Mouse (Mus musculus) thymus, adult 2 months (tissue): ENCODE results near the gene Sytl5. TPM values are rescaled to one million over a fixed set of nuclear protein-coding genes. Genes with fewer than 3 reads are reported as not detected.

Experiments used
- DNase-seq: peaks from one replicate; pipeline ENCODE4 v3.0.0; 2021
- H3K27ac ChIP-seq: fragments of 200-500 bp; 2 replicates; pipeline ENCODE4 v1.5.1; 2012; ENCODE audit warnings: low read length, control low read depth; ENCODE audit not compliant: control insufficient read depth, insufficient read depth
- H3K27me3 ChIP-seq: fragments of 200-500 bp; 2 replicates; pipeline ENCODE4 v1.6.1; 2012; ENCODE audit warnings: mild to moderate bottlenecking, low read length, moderate library complexity, mixed read lengths; ENCODE audit not compliant: control insufficient read depth, insufficient read depth
- H3K36me3 ChIP-seq: fragments of 200-500 bp; 2 replicates; pipeline ENCODE4 v1.6.1; 2012; ENCODE audit warnings: mild to moderate bottlenecking, low read length, moderate library complexity; ENCODE audit not compliant: control insufficient read depth, insufficient read depth
- H3K4me1 ChIP-seq: fragments of 200-500 bp; replicated peaks from 2 replicates; pipeline ENCODE4 v1.6.1; 2012; ENCODE audit warnings: low read length; ENCODE audit not compliant: control insufficient read depth, insufficient read depth
- H3K4me3 ChIP-seq: fragments of 200-500 bp; 2 replicates; pipeline ENCODE4 v1.5.1; 2012; ENCODE audit warnings: mild to moderate bottlenecking, low read length, control low read depth, moderate library complexity; ENCODE audit not compliant: control insufficient read depth, insufficient read depth
- CTCF ChIP-seq: fragments of 200-500 bp; IDR thresholded peaks from 2 replicates; pipeline ENCODE4 v1.5.1; 2012; ENCODE audit warnings: mild to moderate bottlenecking, control low read depth, low read length, moderate library complexity, borderline replicate concordance; ENCODE audit not compliant: control insufficient read depth, poor library complexity, insufficient read depth; ENCODE audit errors: extremely low read depth
- POLR2A ChIP-seq: fragments of 200-500 bp; IDR thresholded peaks from 2 replicates; pipeline ENCODE4 v1.6.1; 2012; ENCODE audit warnings: mild to moderate bottlenecking, low read length, control low read depth, moderate library complexity; ENCODE audit not compliant: control insufficient read depth, poor library complexity, insufficient read depth; ENCODE audit errors: extremely low read depth
- WGBS: fragments of 180-500 bp; shearing (Covaris S2); methylation state at CpG from one replicate; pipeline ENCODE4 v1.1.7; 2018; 5-methylcytosine and 5-hydroxymethylcytosine counted together
- polyA plus RNA-seq: library from polyadenylated mRNA; depleted of rRNA; stranded (reverse); fragments of >200 nt; gene quantifications from 2 replicates; pipeline ENCODE4 v1.2.3, GENCODE M21; 2012; rRNA removed

Sytl5 gene
- polyA plus RNA-seq: not detected in 2 replicates

DNA sequence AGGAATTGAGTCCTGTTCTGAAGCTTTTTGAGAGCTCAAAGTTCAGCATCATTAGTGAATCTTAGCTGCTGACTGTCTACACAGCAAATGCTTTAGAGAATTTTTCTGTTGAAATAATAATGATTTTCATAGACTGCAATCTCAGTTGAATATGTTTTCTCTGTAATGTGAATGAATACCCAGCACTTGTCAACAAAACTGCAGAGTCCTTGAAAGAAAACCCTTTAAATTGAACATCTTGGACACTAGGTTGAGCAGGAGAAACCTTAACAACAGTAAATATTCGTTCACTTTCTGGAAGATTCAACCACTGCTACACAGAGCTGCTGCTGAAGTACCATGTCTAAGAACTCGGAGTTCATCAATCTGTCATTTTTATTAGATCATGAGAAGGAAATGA lies at the start of gene Sytl5:
TSS of gene Sytl5 (plus strand) at position 301 of the 400 bp plus-strand sequence.
- Histone ChIP-seq H3K27ac (no peak within 1 kb of the TSS), H3K4me3 (no peak within 1 kb of the TSS), H3K4me1 (no peaks in the 10 kb centered on the region), H3K27me3 (no peaks in the 10 kb centered on the region), H3K36me3 (no peaks in the 10 kb centered on the region)
- TF ChIP-seq POLR2A (no peak), CTCF (no peak)
- WGBS: 72% methylated on average over 2 of the region's 2 CpGs
- no peak for DNase-seq

DNA sequence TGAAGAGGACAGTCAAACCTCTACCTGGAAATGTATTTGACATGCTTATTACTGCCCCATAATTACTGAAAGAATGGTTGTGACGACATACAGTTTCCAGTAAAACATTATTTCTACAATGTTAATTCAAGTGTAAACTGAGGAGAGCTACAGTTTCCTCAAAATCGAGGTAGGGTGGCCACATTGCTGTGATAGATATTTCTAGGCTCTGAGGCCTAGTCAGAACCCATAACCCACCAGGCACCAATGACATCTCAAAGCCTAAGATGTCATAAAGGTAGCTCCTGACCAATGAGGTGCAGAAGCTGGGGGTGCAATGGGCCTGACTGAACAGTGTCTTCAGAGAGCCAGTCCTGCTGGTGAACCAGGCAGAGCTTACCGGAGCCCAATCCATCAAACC lies 38.8 kb upstream of the Sytl5 start, which contains the start of gene Hypm:
TSS of gene Hypm (plus strand) at position 301 of the 400 bp plus-strand sequence.
- Histone ChIP-seq H3K4me3 (no peak within 1 kb of the TSS), H3K27ac (no peak within 1 kb of the TSS), H3K27me3 (no peaks in the 10 kb centered on the region), H3K36me3 (no peaks in the 10 kb centered on the region), H3K4me1 (no peaks in the 10 kb centered on the region)
- no peak for TF ChIP-seq CTCF
- no peak for TF ChIP-seq POLR2A
- DNase-seq: no peak
- 87% methylated on average over 3 of the region's 3 CpGs for WGBS

DNA sequence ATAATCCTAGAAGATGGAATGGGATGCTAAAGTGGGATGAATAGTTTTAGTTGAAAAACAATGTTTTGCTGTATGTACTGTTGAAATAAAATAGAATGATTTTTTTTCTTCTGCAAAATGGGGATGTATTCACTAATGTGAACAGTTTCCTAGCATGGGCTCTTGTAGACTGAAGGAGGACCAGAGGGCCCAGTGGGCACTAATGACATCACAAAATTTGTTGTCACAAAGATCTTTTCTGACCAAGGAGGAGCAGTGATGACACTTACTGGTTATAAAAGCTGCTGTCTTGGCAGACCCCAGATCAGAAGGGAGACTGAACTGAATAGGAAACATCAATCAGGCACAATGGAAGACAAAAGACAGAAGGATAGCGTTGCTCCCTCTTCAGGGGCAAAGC lies 36.0 kb upstream of the Sytl5 start, which contains the start of gene H2al3:
TSS of gene H2al3 (plus strand) at position 301 of the 400 bp plus-strand sequence.
- no peaks in the 10 kb centered on the region for H3K27me3 ChIP-seq
- no peaks in the 10 kb centered on the region for H3K4me1 ChIP-seq
- no peak within 1 kb of the TSS for H3K4me3 ChIP-seq
- no peaks in the 10 kb centered on the region for H3K36me3 ChIP-seq
- no peak for DNase-seq
- H3K27ac ChIP-seq: no peak within 1 kb of the TSS
- TF ChIP-seq POLR2A: no peak
- TF ChIP-seq CTCF: no peak
- 88% methylated on average over 1 of the region's 1 CpGs for WGBS

DNA sequence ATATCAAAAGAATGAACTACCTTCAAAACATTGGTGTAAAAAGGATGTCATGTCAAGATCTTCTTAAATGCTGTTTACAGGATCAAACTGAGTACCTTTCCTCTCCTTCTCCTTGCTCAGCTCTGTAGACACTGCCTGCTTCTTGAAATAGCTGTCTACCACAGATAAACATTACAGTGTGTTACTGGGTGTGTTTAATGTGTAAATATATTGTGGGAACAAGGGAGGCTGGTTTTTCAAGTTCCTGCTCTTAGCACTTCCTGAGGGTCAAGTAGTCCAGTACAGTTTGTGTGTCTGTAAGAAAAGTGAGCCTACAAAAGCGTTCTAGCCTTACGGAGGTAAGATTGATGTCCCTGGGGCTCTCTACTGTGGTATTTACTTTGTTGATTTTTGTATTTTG lies 23.6 kb upstream of the Sytl5 start:
- 88% methylated on average over 2 of the region's 2 CpGs for WGBS
- Histone ChIP-seq H3K36me3 (no peaks in the 10 kb centered on the region), H3K27me3 (no peaks in the 10 kb centered on the region), H3K27ac (no peak overlapping the region), H3K4me1 (no peaks in the 10 kb centered on the region), H3K4me3 (no peak overlapping the region)
- no peak for DNase-seq
- no peak for TF ChIP-seq CTCF
- no peak for TF ChIP-seq POLR2A

DNA sequence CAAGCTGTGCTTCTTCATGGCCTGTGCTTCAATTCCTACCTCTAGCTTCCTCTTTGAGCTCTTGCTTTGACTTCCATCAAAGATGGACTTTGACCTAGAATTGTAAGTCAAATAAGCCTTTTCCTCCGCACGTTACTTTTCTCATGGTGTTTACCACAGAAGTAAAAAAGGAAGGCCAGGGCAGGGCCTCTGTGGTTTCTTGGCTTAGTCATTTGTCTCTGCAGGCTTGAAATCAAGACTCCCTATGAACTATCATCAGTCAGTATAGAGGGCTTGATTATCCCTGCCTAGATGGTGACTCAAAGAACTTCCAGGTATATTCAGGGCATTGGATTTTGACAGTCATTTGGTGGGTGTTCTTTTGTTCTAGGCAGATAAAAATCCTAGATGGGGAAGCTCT lies 9.9 kb upstream of the Sytl5 start:
- DNase-seq: no peak
- Histone ChIP-seq H3K27ac (no peak overlapping the region), H3K4me1 (no peaks in the 10 kb centered on the region), H3K36me3 (no peaks in the 10 kb centered on the region), H3K4me3 (no peak overlapping the region), H3K27me3 (no peaks in the 10 kb centered on the region)
- no peak for TF ChIP-seq POLR2A
- TF ChIP-seq CTCF: no peak
- WGBS: 75% methylated on average over 2 of the region's 2 CpGs

DNA sequence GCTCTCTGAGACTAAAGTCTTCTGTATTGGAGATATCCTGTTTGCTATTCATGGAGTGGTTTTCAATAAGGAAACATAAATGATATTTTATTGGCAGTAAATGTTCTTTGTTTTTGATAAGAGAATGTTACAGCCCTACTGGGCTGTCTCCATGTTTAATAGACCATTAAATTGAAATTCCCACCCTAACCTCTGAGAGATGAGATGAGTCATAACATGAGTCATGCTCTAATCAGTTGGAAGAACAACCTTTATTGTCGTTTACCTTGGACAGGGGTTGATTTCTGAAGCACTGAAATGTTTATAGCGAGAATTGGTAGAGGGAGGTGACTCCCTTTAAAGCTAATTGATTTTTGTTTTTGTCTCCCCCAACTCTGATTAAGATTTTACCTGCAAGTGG lies 24.1 kb downstream of the Sytl5 start:
- no peak overlapping the region for H3K27ac ChIP-seq
- no peak for DNase-seq
- no peaks in the 10 kb centered on the region for H3K27me3 ChIP-seq
- WGBS: 81% methylated on average over 2 of the region's 2 CpGs
- no peak overlapping the region for H3K4me3 ChIP-seq
- no peak for TF ChIP-seq POLR2A
- TF ChIP-seq CTCF: no peak
- H3K4me1 ChIP-seq: no peaks in the 10 kb centered on the region
- H3K36me3 ChIP-seq: no peaks in the 10 kb centered on the region

DNA sequence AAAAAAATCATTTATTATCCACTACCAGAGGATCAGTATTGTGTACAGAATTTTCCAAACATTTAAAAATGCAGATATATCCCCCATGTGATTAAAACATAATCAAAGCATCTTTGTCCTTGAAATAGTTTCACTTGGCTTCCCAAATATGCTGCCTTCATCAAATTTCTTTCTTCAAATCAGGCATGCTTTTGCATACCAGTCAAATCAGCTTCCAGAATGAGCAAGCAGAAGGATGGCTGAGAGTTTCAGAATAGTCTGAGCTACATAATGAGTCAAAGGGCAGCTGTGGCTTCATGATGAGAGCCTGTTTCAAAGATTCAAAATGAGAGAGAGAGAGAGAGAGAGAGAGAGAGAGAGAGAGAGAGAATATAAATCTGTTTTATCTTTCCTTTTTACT lies 48.4 kb downstream of the Sytl5 start:
- Histone ChIP-seq H3K4me1 (no peaks in the 10 kb centered on the region), H3K4me3 (no peak overlapping the region), H3K27me3 (no peaks in the 10 kb centered on the region), H3K27ac (no peak overlapping the region), H3K36me3 (no peaks in the 10 kb centered on the region)
- no peak for TF ChIP-seq POLR2A
- no peak for TF ChIP-seq CTCF
- no peak for DNase-seq
